Mouse (Mus musculus) monocyte, adult 5-6 weeks (primary cell): Measurements from ENCODE around the gene Cyp11a1. TPM values are rescaled to one million over a fixed set of nuclear protein-coding genes. Genes with fewer than 3 reads are reported as not detected.

Experiments
- ATAC-seq: fragments of 153-309, 156-312 bp; replicated peaks from 2 replicates; pipeline ENCODE4 v1.8.0; 2017; ENCODE audit warnings: mild to moderate bottlenecking; ENCODE audit not compliant: low TSS enrichment, insufficient number of reproducible peaks, severe bottlenecking, poor library complexity, low FRiP score
- total RNA-seq: library from RNA; stranded (forward); fragments of 200-1000, 200-491, 200-594 nt; gene quantifications from 3 replicates; pipeline ENCODE4 v1.2.3, GENCODE M21; 2017

Cyp11a1 gene
- total RNA-seq, 1 experiment from 2014 or later: 28.4 TPM

GRCm38 (mm10) chr9:57969736-57970495 is 36.3 kb upstream of the Cyp11a1 start:
- no peak for ATAC-seq

- ATAC-seq: no peak
Observed at GRCm38 (mm10) chr9:57971413-57971812, 34.8 kb upstream of the Cyp11a1 start.

GRCm38 (mm10) chr9:57972141-57972591 is 34.0 kb upstream of the Cyp11a1 start:
- no peak for ATAC-seq

- ATAC-seq: no peak
Observed at GRCm38 (mm10) chr9:57972776-57973439, 33.3 kb upstream of the Cyp11a1 start.

GRCm38 (mm10) chr9:57973440-57974066 is 32.7 kb upstream of the Cyp11a1 start:
- ATAC-seq: no peak

- no peak for ATAC-seq
Observed at GRCm38 (mm10) chr9:57974221-57974620, 32.0 kb upstream of the Cyp11a1 start.

GRCm38 (mm10) chr9:57975200-57975821 is 30.9 kb upstream of the Cyp11a1 start:
- no peak for ATAC-seq

- ATAC-seq: peak; percentile 74
Observed at GRCm38 (mm10) chr9:57978025-57978424, 28.2 kb upstream of the Cyp11a1 start.

GRCm38 (mm10) chr9:57978858-57979257 is 27.4 kb upstream of the Cyp11a1 start:
- ATAC-seq: no peak

GRCm38 (mm10) chr9:57980570-57980969 is 25.6 kb upstream of the Cyp11a1 start:
- peak; percentile 60; the same call in 1 of the 2 replicates for ATAC-seq

- ATAC-seq: no peak
Observed at GRCm38 (mm10) chr9:57985304-57985703, 20.9 kb upstream of the Cyp11a1 start.

GRCm38 (mm10) chr9:57986293-57986692 is 19.9 kb upstream of the Cyp11a1 start:
- ATAC-seq: no peak

GRCm38 (mm10) chr9:57988098-57988497 is 18.1 kb upstream of the Cyp11a1 start:
- no peak for ATAC-seq

GRCm38 (mm10) chr9:57989309-57989708 is 16.9 kb upstream of the Cyp11a1 start:
- ATAC-seq: no peak

GRCm38 (mm10) chr9:57990438-57991110 is 15.6 kb upstream of the Cyp11a1 start:
- ATAC-seq: no peak

- no peak for ATAC-seq
Observed at GRCm38 (mm10) chr9:57992060-57992459, 14.2 kb upstream of the Cyp11a1 start.

- ATAC-seq: no peak
Observed at GRCm38 (mm10) chr9:57992781-57993591, 13.2 kb upstream of the Cyp11a1 start.

GRCm38 (mm10) chr9:57995282-57995681 is 10.9 kb upstream of the Cyp11a1 start:
- no peak for ATAC-seq
